Mouse (Mus musculus) liver, postnatal 0 days (tissue): ENCODE measurements around the gene Zeb2. TPM values are rescaled to one million over a fixed set of nuclear protein-coding genes. Genes with fewer than 3 reads are reported as not detected.

Experiments
- ATAC-seq: fragments of 200-750 bp; cut with Nextera tagmentation; 2 replicates; pipeline ENCODE4 v1.8.0; 2017; ENCODE audit warnings: mild to moderate bottlenecking, moderate library complexity
- DNase-seq: peaks from one replicate; pipeline ENCODE4 v3.0.0-alpha.2; 2016
- H3K27ac ChIP-seq: fragments of 300-500 bp; sonication (generic); 2 replicates; pipeline ENCODE4 v1.5.1; 2014; ENCODE audit warnings: antibody characterized with exemption, moderate library complexity, mild to moderate bottlenecking, low read depth
- H3K27me3 ChIP-seq: fragments of 300-500 bp; sonication (generic); 2 replicates; pipeline ENCODE4 v1.6.1; 2014; ENCODE audit warnings: low read length, control low read depth, mixed read lengths; ENCODE audit not compliant: insufficient read depth
- H3K36me3 ChIP-seq: fragments of 300-500 bp; sonication (generic); replicated peaks from 2 replicates; pipeline ENCODE4 v1.6.1; 2014; ENCODE audit warnings: mild to moderate bottlenecking, control low read depth, low read length, moderate library complexity, mixed read lengths; ENCODE audit not compliant: insufficient read depth
- H3K4me1 ChIP-seq: fragments of 300-500 bp; sonication (generic); 2 replicates; pipeline ENCODE4 v1.6.1; 2014; ENCODE audit warnings: antibody characterized with exemption, mild to moderate bottlenecking, control low read depth; ENCODE audit not compliant: insufficient read depth
- H3K4me2 ChIP-seq: fragments of 300-500 bp; sonication (generic); 2 replicates; pipeline ENCODE4 v1.6.1; 2014; ENCODE audit warnings: low read depth, mild to moderate bottlenecking, low read length, moderate library complexity, mixed read lengths
- H3K4me3 ChIP-seq: fragments of 300-500 bp; sonication (generic); 2 replicates; pipeline ENCODE4 v1.5.1; 2014; ENCODE audit warnings: low read depth, low read length
- H3K9ac ChIP-seq: fragments of 300-500 bp; sonication (generic); replicated peaks from 2 replicates; pipeline ENCODE4 v1.6.1; 2014; ENCODE audit warnings: mild to moderate bottlenecking, moderate library complexity
- H3K9me3 ChIP-seq: fragments of 300-500 bp; sonication (generic); 2 replicates; pipeline ENCODE4 v1.6.1; 2016; ENCODE audit warnings: mild to moderate bottlenecking, control low read depth, low read length, mixed read lengths
- CTCF ChIP-seq: sonication (generic); IDR thresholded peaks from 2 replicates; pipeline ENCODE4 v1.5.1; 2016; ENCODE audit warnings: antibody characterized with exemption, low read depth
- EP300 ChIP-seq: IDR thresholded peaks from 2 replicates; pipeline ENCODE4 v1.6.1; 2016; ENCODE audit warnings: antibody characterized with exemption, low read depth, mild to moderate bottlenecking
- WGBS: fragments of 180-500 bp; shearing (Covaris S2); extraction: QIAGEN DNeasy Blood & Tissue Kit; methylation state at CpG from one replicate; pipeline ENCODE4 v1.1.7; 2014; ENCODE audit not compliant: insufficient replicate concordance; 5-methylcytosine and 5-hydroxymethylcytosine counted together
- polyA plus RNA-seq: library from polyadenylated mRNA; unstranded; fragments of >200 nt; fragmentation: Nextera tagmentation; extraction: Ambion mirVana; gene quantifications from 2 replicates; pipeline ENCODE4 v1.2.1, GENCODE M21; 2015

Gene Zeb2
- polyA plus RNA-seq, 1 experiment from 2014 or later, result 8.8 TPM

DNA sequence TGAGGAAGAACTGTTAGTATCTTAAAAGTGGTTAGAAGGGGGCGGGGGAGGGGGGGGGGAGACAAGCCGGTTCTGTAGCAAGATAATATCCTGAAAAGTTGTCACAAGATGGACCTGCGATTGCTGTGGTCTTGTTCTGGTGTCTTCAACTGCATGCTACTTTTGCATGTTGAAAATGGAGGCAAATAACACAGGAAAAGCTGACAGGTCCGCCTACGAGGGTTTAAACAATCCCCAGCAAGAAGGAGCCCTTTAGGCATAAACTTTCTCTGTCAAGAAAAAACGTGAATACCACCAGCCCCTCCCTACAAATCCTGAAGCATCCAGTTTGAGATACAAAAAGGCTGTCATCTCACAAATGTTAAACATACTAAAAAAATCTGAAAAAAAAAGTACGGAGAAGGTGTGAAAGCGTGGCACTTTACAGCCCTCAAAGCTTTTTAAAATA is 15.0 kb downstream of the Zeb2 start:
- H3K4me2 ChIP-seq, result no peak overlapping the region
- H3K4me3 ChIP-seq, result no peak overlapping the region
- no peaks in the 10 kb centered on the region for H3K9me3 ChIP-seq
- H3K36me3 ChIP-seq, result peaks cover 12% of the 10 kb centered on the region; the same call in 1 of the 2 replicates
- H3K27ac ChIP-seq, result no peak overlapping the region
- H3K9ac ChIP-seq, result no peak overlapping the region
- H3K27me3 ChIP-seq, result no peaks in the 10 kb centered on the region
- TF ChIP-seq EP300 (no peak), CTCF (no peak)
- peaks cover 27% of the 10 kb centered on the region for H3K4me1 ChIP-seq
- DNase-seq (no peak), ATAC-seq (no peak)
- WGBS, result 49% methylated on average over 8 of the region's 8 CpGs

DNA sequence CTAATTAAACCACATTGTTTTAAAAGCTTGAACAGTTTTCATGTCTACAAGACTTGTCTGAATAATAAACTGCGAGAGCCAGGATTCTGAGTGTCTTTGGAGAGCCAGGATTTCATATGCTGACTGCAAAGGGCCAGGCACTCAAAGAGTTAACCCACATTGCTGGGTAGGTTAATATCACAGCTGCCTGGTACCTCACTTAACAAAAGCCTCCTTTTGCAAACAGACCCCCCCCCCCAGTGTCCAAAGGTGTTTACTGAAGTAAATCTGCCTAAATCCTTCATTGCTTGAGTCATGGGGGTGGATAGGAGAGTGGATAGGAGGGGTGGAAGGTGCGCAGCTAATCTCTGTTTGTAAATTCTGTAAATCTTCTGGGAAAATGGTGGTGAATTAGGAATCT is 15.6 kb downstream of the Zeb2 start:
- H3K9me3 ChIP-seq, result no peaks in the 10 kb centered on the region

DNA sequence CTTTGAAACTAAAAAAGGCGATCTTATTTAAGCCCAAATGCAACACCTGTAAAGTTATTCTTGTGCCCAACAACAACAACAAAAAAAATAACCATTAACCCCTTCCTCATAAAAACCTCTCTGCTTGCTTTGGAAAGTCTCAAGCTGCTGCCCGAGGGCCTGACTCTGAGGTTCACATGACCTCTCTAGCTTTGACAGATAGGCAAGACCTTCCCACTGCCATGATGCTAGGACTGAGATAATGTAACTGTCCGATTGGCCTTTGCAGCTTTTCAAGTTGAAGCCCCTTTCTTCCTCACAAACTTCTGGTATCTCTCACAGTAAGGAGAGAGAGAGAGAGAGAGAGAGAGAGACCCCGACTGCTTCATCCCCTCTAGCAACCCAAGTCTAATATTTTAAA is 16.2 kb downstream of the Zeb2 start:
- H3K4me3 ChIP-seq, result no peak overlapping the region
- peaks cover 12% of the 10 kb centered on the region; the same call in 1 of the 2 replicates for H3K36me3 ChIP-seq
- no peak overlapping the region for H3K9ac ChIP-seq
- peak overlapping the region; percentile 53 for H3K4me2 ChIP-seq
- peak overlapping the region; percentile 61; the same call in 1 of the 2 replicates for H3K27ac ChIP-seq
- H3K4me1 ChIP-seq, result peaks cover 27% of the 10 kb centered on the region
- no peaks in the 10 kb centered on the region for H3K27me3 ChIP-seq
- 38% methylated on average over 4 of the region's 4 CpGs for WGBS
- ATAC-seq, result no peak
- no peak for DNase-seq
- no peaks in the 10 kb centered on the region for H3K9me3 ChIP-seq
- no peak for TF ChIP-seq CTCF
- TF ChIP-seq EP300, result no peak

More for the DNA sequence above, 15.6 kb downstream of the Zeb2 start:
- no peak overlapping the region for H3K27ac ChIP-seq
- TF ChIP-seq CTCF (no peak), EP300 (no peak)
- no peak overlapping the region for H3K4me3 ChIP-seq
- H3K4me2 ChIP-seq, result peak overlapping the region; percentile 53; the same call in 1 of the 2 replicates
- no peak for ATAC-seq
- no peak for DNase-seq
- peaks cover 27% of the 10 kb centered on the region for H3K4me1 ChIP-seq
- H3K27me3 ChIP-seq, result no peaks in the 10 kb centered on the region
- WGBS, result 71% methylated on average over 2 of the region's 2 CpGs
- peaks cover 12% of the 10 kb centered on the region; the same call in 1 of the 2 replicates for H3K36me3 ChIP-seq
- H3K9ac ChIP-seq, result no peak overlapping the region

DNA sequence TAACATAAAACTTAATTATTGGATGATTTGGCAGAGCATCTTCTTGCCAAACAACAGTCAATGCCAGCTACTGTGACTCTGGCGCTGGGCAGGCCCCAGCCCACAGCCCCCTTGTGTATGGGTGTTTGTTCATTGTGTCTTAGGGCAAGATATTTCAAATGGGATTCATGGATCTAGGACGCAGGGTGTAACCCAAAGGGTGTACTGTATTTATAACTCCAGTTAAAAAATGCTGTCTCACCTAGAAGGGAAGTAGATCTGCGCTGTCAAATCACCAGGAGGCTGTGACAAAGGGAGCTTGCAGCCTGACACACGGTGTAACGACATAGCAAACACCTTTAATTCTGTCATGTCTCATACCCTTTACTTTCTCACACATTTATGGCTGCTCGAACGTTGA is 16.6 kb downstream of the Zeb2 start:
- Histone ChIP-seq H3K36me3 (peaks cover 9% of the 10 kb centered on the region; the same call in 1 of the 2 replicates), H3K9me3 (no peaks in the 10 kb centered on the region), H3K27me3 (no peaks in the 10 kb centered on the region), H3K27ac (peak overlapping the region; percentile 61), H3K9ac (0 out of 2 replicates have a peak overlapping the region, but pooled peaks have one; percentile 22), H3K4me3 (no peak overlapping the region), H3K4me2 (peak overlapping the region; percentile 53), H3K4me1 (peaks cover 27% of the 10 kb centered on the region)
- DNase-seq, result no peak
- peak; percentile 72 for ATAC-seq
- TF ChIP-seq CTCF (no peak), EP300 (no peak)
- 38% methylated on average over 7 of the region's 7 CpGs for WGBS

DNA sequence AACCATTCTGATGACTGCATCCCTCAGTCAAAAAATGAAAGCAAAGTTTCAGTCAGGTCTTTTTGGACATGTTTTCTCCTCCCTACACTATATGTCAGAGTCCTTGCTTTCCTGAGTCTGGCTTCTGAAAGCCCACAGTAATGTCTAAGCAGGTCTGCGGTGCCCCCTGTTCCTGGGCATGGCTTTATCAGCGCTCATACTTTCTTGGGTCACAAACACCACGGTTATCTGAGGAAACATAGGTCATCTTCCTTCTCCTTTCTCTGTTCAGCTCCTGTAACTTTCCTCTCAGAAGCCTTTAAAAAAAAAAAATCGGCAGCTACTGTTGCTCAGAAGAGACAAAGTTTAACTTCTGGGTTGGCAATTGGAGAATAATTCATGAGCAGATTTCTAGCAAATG is 17.2 kb downstream of the Zeb2 start:
- H3K9me3 ChIP-seq, result no peaks in the 10 kb centered on the region
- peaks cover 27% of the 10 kb centered on the region for H3K4me1 ChIP-seq
- H3K27ac ChIP-seq, result peak overlapping the region; percentile 61
- TF ChIP-seq CTCF (no peak), EP300 (no peak)
- no peaks in the 10 kb centered on the region for H3K27me3 ChIP-seq
- ATAC-seq (no peak), DNase-seq (no peak)
- H3K36me3 ChIP-seq, result peaks cover 9% of the 10 kb centered on the region; the same call in 1 of the 2 replicates
- H3K9ac ChIP-seq, result no peak overlapping the region; the same call in 1 of the 2 replicates
- 25% methylated on average over 4 of the region's 4 CpGs for WGBS
- no peak overlapping the region for H3K4me3 ChIP-seq
- H3K4me2 ChIP-seq, result peak overlapping the region; percentile 53; the same call in 1 of the 2 replicates

DNA sequence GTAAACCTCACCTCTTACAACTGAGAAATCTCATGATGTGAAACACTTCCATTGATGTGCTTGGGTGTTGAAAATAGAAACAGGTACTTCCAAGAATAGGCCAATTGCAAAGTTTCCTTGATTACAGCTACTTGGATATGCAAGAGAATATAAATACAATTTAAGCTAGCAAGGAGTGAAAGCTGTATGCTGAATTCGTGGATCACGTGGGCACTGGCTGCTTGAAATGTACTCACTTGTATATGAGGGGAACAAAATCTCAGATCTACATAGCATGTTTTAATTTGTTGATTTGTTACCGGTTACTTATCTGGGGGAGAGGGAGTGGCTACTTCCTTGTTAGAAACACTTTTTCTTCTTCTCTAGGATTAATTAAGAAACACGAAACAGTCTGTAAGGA is 18.1 kb downstream of the Zeb2 start:
- Histone ChIP-seq H3K4me2 (no peak overlapping the region), H3K4me3 (no peak overlapping the region), H3K36me3 (peaks cover 12% of the 10 kb centered on the region; the same call in 1 of the 2 replicates), H3K9ac (no peak overlapping the region), H3K27me3 (no peaks in the 10 kb centered on the region), H3K27ac (no peak overlapping the region), H3K4me1 (peaks cover 27% of the 10 kb centered on the region), H3K9me3 (no peaks in the 10 kb centered on the region)
- 61% methylated on average over 4 of the region's 4 CpGs for WGBS
- no peak for TF ChIP-seq CTCF
- no peak for TF ChIP-seq EP300
- DNase-seq (no peak), ATAC-seq (no peak)

DNA sequence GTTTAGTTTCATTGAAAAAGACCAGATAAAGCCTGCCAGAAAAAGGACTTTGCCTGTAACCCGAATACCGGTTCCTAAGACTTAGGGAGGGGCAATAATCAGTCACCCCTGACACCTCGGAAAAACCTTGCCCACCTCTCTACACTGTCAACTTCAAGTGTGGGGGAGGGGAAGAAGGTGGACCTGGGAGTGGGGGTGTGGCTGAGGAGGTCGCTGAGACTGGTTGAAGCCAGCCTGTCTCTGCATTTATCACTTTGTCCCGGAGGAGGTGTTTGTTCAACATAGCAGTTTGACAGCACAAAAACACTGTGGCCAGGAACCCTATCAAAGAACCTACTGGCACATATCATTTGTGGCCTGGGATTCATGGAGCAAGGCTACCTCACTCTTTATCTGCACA is 19.2 kb downstream of the Zeb2 start:
- DNase-seq (no peak), ATAC-seq (no peak)
- Histone ChIP-seq H3K4me3 (no peak overlapping the region), H3K9me3 (no peaks in the 10 kb centered on the region), H3K9ac (no peak overlapping the region), H3K27ac (no peak overlapping the region), H3K4me1 (peaks cover 27% of the 10 kb centered on the region), H3K27me3 (no peaks in the 10 kb centered on the region), H3K36me3 (peaks cover 14% of the 10 kb centered on the region), H3K4me2 (no peak overlapping the region)
- TF ChIP-seq EP300, result no peak
- no peak for TF ChIP-seq CTCF
- WGBS, result 13% methylated on average over 5 of the region's 5 CpGs
